Mouse (Mus musculus) embryonic facial prominence, embryonic 15.5 days (tissue): ENCODE results near the gene Treml2. TPM values are rescaled to one million over a fixed set of nuclear protein-coding genes. Genes with fewer than 3 reads are reported as not detected.
"Not testable (repeated sequence)": the region's sequence is repeated elsewhere in the genome, so short reads cannot be mapped to it uniquely, and the experiment has no call there.

Source experiments
- ATAC-seq: fragments of 200-750 bp; cut with Nextera tagmentation; 2 replicates; pipeline ENCODE4 v1.8.0; 2017; ENCODE audit warnings: low read depth, moderate TSS enrichment; ENCODE audit not compliant: insufficient number of reproducible peaks, low FRiP score, low TSS enrichment
- H3K27ac ChIP-seq: fragments of 300-500 bp; sonication (generic); replicated peaks from 2 replicates; pipeline ENCODE4 v1.5.1; 2015; ENCODE audit warnings: mild to moderate bottlenecking, inconsistent platforms
- H3K27me3 ChIP-seq: fragments of 300-500 bp; sonication (generic); 2 replicates; pipeline ENCODE4 v1.6.1; 2015; ENCODE audit warnings: inconsistent platforms
- H3K36me3 ChIP-seq: fragments of 300-500 bp; sonication (generic); 2 replicates; pipeline ENCODE4 v1.6.1; 2015; ENCODE audit warnings: mild to moderate bottlenecking, inconsistent platforms
- H3K4me1 ChIP-seq: fragments of 300-500 bp; sonication (generic); 2 replicates; pipeline ENCODE4 v1.6.1; 2015; ENCODE audit warnings: inconsistent platforms
- H3K4me2 ChIP-seq: fragments of 300-500 bp; sonication (generic); replicated peaks from 2 replicates; pipeline ENCODE4 v1.6.1; 2015; ENCODE audit warnings: mild to moderate bottlenecking, inconsistent platforms
- H3K4me3 ChIP-seq: fragments of 300-500 bp; sonication (generic); replicated peaks from 2 replicates; pipeline ENCODE4 v1.5.1; 2015; ENCODE audit warnings: mild to moderate bottlenecking, inconsistent platforms
- H3K9ac ChIP-seq: fragments of 300-500 bp; sonication (generic); 2 replicates; pipeline ENCODE4 v1.6.1; 2015; ENCODE audit warnings: inconsistent platforms
- H3K9me3 ChIP-seq: fragments of 300-500 bp; sonication (generic); replicated peaks from 2 replicates; pipeline ENCODE4 v1.6.1; 2016; ENCODE audit warnings: inconsistent platforms
- WGBS: fragments of 180-500 bp; shearing (Covaris S2); methylation state at CpG from one replicate; pipeline ENCODE4 v1.1.7; 2015; 5-methylcytosine and 5-hydroxymethylcytosine counted together
- polyA plus RNA-seq: library from polyadenylated mRNA; unstranded; fragments of >200 nt; fragmentation: Nextera tagmentation; extraction: Ambion mirVana; gene quantifications from 2 replicates; pipeline ENCODE4 v1.2.1, GENCODE M21; 2015

The Treml2 gene
- polyA plus RNA-seq, 1 experiment from 2014 or later, result 0.13 TPM

GRCm38 (mm10) chr17:48293500-48294194 lies 5.7 kb upstream of the Treml2 start:
- H3K4me3 ChIP-seq, result no peak overlapping the region
- H3K27me3 ChIP-seq, result no peaks in the 10 kb centered on the region
- no peak overlapping the region for H3K9ac ChIP-seq
- 81% methylated on average over 5 of the region's 5 CpGs for whole genome bisulfite sequencing
- no peaks in the 10 kb centered on the region for H3K9me3 ChIP-seq
- no peaks in the 10 kb centered on the region for H3K4me1 ChIP-seq
- no peak for ATAC-seq
- no peak overlapping the region for H3K4me2 ChIP-seq
- no peak overlapping the region for H3K27ac ChIP-seq
- no peaks in the 10 kb centered on the region for H3K36me3 ChIP-seq

- Histone ChIP-seq H3K9me3 (no peaks in the 10 kb centered on the region), H3K27me3 (no peaks in the 10 kb centered on the region), H3K27ac (no peak overlapping the region), H3K9ac (no peak overlapping the region), H3K4me3 (no peak overlapping the region), H3K4me1 (no peaks in the 10 kb centered on the region), H3K36me3 (no peaks in the 10 kb centered on the region), H3K4me2 (no peak overlapping the region)
- no peak for ATAC-seq
- 46% methylated on average over 7 of the region's 7 CpGs for WGBS
These were observed 458 bp downstream of the Treml2 start for GRCm38 (mm10) chr17:48299756-48300155.

GRCm38 (mm10) chr17:48300199-48300598 lies 901 bp downstream of the Treml2 start:
- H3K4me3 ChIP-seq, result no peak overlapping the region
- no peak overlapping the region for H3K27ac ChIP-seq
- H3K4me2 ChIP-seq, result no peak overlapping the region
- no peak for ATAC-seq
- no peaks in the 10 kb centered on the region for H3K9me3 ChIP-seq
- H3K4me1 ChIP-seq, result no peaks in the 10 kb centered on the region
- 48% methylated on average over 7 of the region's 7 CpGs for WGBS
- H3K27me3 ChIP-seq, result no peaks in the 10 kb centered on the region
- no peak overlapping the region for H3K9ac ChIP-seq
- H3K36me3 ChIP-seq, result no peaks in the 10 kb centered on the region

GRCm38 (mm10) chr17:48300861-48301260 lies 1.6 kb downstream of the Treml2 start:
- WGBS, result 64% methylated on average over 9 of the region's 9 CpGs
- H3K9me3 ChIP-seq, result no peaks in the 10 kb centered on the region

GRCm38 (mm10) chr17:48301792-48302191 lies 2.5 kb downstream of the Treml2 start:
- Histone ChIP-seq H3K4me1 (no peaks in the 10 kb centered on the region), H3K27me3 (no peaks in the 10 kb centered on the region), H3K27ac (no peak overlapping the region), H3K4me2 (no peak overlapping the region), H3K4me3 (no peak overlapping the region), H3K9ac (no peak overlapping the region), H3K9me3 (no peaks in the 10 kb centered on the region), H3K36me3 (no peaks in the 10 kb centered on the region)
- no peak for ATAC-seq
- WGBS, result 82% methylated on average over 5 of the region's 5 CpGs

More at GRCm38 (mm10) chr17:48300861-48301260, 1.6 kb downstream of the Treml2 start:
- Histone ChIP-seq H3K9ac (no peak overlapping the region), H3K27ac (no peak overlapping the region), H3K27me3 (no peaks in the 10 kb centered on the region), H3K36me3 (no peaks in the 10 kb centered on the region), H3K4me1 (no peaks in the 10 kb centered on the region), H3K4me2 (no peak overlapping the region), H3K4me3 (no peak overlapping the region)
- no peak for ATAC-seq

GRCm38 (mm10) chr17:48312124-48312523 lies 12.8 kb downstream of the Treml2 start:
- Histone ChIP-seq H3K27ac (no peak overlapping the region), H3K4me2 (no peak overlapping the region), H3K27me3 (no peaks in the 10 kb centered on the region), H3K4me1 (no peaks in the 10 kb centered on the region), H3K36me3 (no peaks in the 10 kb centered on the region), H3K9me3 (no peaks in the 10 kb centered on the region), H3K4me3 (no peak overlapping the region), H3K9ac (no peak overlapping the region)
- no peak for ATAC-seq
- 76% methylated on average over 2 of the region's 2 CpGs for WGBS

- ATAC-seq, H3K4me2 ChIP-seq, H3K9ac ChIP-seq, H3K4me3 ChIP-seq, H3K36me3 ChIP-seq, H3K27ac ChIP-seq, H3K27me3 ChIP-seq, H3K4me1 ChIP-seq, H3K9me3 ChIP-seq: not testable (repeated sequence)
- WGBS, result 71% methylated on average over 3 of the region's 3 CpGs
These were observed 16.7 kb downstream of the Treml2 start, which contains the start of gene B430306N03Rik for GRCm38 (mm10) chr17:48315905-48316579. TSS of gene B430306N03Rik (plus strand) at chr17:48316141.

GRCm38 (mm10) chr17:48318686-48319085 lies 19.4 kb downstream of the Treml2 start:
- Histone ChIP-seq H3K4me2 (no peak overlapping the region), H3K4me1 (no peaks in the 10 kb centered on the region), H3K9me3 (no peaks in the 10 kb centered on the region), H3K36me3 (no peaks in the 10 kb centered on the region), H3K9ac (no peak overlapping the region), H3K27ac (no peak overlapping the region), H3K27me3 (no peaks in the 10 kb centered on the region), H3K4me3 (no peak overlapping the region)
- WGBS, result 94% methylated on average over 1 of the region's 1 CpGs
- ATAC-seq, result no peak

- ATAC-seq, result no peak
- 90% methylated on average over 2 of the region's 2 CpGs for WGBS
These were observed 22.0 kb downstream of the Treml2 start for GRCm38 (mm10) chr17:48321279-48321678.

GRCm38 (mm10) chr17:48323236-48323635 lies 23.9 kb downstream of the Treml2 start:
- H3K4me3 ChIP-seq, result no peak overlapping the region
- H3K4me1 ChIP-seq, result no peaks in the 10 kb centered on the region
- H3K9ac ChIP-seq, result no peak overlapping the region
- no peaks in the 10 kb centered on the region for H3K36me3 ChIP-seq
- 72% methylated on average over 3 of the region's 3 CpGs for WGBS
- no peaks in the 10 kb centered on the region for H3K27me3 ChIP-seq
- H3K9me3 ChIP-seq, result no peaks in the 10 kb centered on the region
- no peak for ATAC-seq
- H3K27ac ChIP-seq, result no peak overlapping the region
- H3K4me2 ChIP-seq, result no peak overlapping the region

More at GRCm38 (mm10) chr17:48321279-48321678, 22.0 kb downstream of the Treml2 start:
- H3K36me3 ChIP-seq, result no peaks in the 10 kb centered on the region
- no peak overlapping the region for H3K9ac ChIP-seq
- no peak overlapping the region for H3K27ac ChIP-seq
- no peak overlapping the region for H3K4me3 ChIP-seq
- H3K4me1 ChIP-seq, result no peaks in the 10 kb centered on the region
- no peaks in the 10 kb centered on the region for H3K9me3 ChIP-seq
- H3K4me2 ChIP-seq, result no peak overlapping the region
- H3K27me3 ChIP-seq, result no peaks in the 10 kb centered on the region

- ATAC-seq, result no peak
- WGBS, result 86% methylated on average over 5 of the region's 5 CpGs
- H3K9ac ChIP-seq, result no peak overlapping the region
- H3K9me3 ChIP-seq, result no peaks in the 10 kb centered on the region
- H3K36me3 ChIP-seq, result no peaks in the 10 kb centered on the region
- H3K4me2 ChIP-seq, result no peak overlapping the region
- H3K27ac ChIP-seq, result no peak overlapping the region
- no peaks in the 10 kb centered on the region for H3K4me1 ChIP-seq
- H3K4me3 ChIP-seq, result no peak overlapping the region
- H3K27me3 ChIP-seq, result no peaks in the 10 kb centered on the region
These were observed 25.0 kb downstream of the Treml2 start for GRCm38 (mm10) chr17:48324258-48324657.
